Mouse (Mus musculus): ENCODE data around the gene Ripply2. TPM values are rescaled to one million over a fixed set of nuclear protein-coding genes. Genes with fewer than 3 reads are reported as not detected.

Ripply2 gene
- polyA plus RNA-seq, 1 experiment from 2014 or later, result 0.46 TPM

Other genes with a start within 250 kb of the Ripply2 start
- gene Snap91, start 134.9 kb upstream of the Ripply2 start, polyA plus RNA-seq (2014; fragmentation: Nextera tagmentation; extraction: Ambion mirVana), result 59.9 and 63.1 TPM in 2 replicates
- 44.4 and 45.3 TPM in 2 replicates for gene Cyb5r4, start 6.5 kb downstream of the Ripply2 start, polyA plus RNA-seq (2014; fragmentation: Nextera tagmentation; extraction: Ambion mirVana)
- gene Mrap2, start 128.8 kb downstream of the Ripply2 start, polyA plus RNA-seq (2014; fragmentation: Nextera tagmentation; extraction: Ambion mirVana), result 0.16 TPM in 1 of 2 replicates, not detected in the other
- gene Cep162, start 240.0 kb downstream of the Ripply2 start, polyA plus RNA-seq (2014; fragmentation: Nextera tagmentation; extraction: Ambion mirVana), result 4.6 and 4.7 TPM in 2 replicates